Mouse (Mus musculus) left cerebral cortex, adult 2 months (tissue): ENCODE measurements around the gene Fam71e2. TPM values are rescaled to one million over a fixed set of nuclear protein-coding genes. Genes with fewer than 3 reads are reported as not detected.

Experiments
- DNase-seq, 2 experiments: peaks; one replicate each; pipeline ENCODE4 v3.0.0; 2021 to 2022; ENCODE audit warnings: low spot score in 2 of 2, mixed read lengths in 1 of 2; ENCODE audit errors: extremely low spot score in 1 of 2
- H3K27ac ChIP-seq: fragments of 200-600 bp; 2 replicates; pipeline ENCODE4 v1.8.1; 2022
- H3K4me3 ChIP-seq: fragments of 200-600 bp; 2 replicates; pipeline ENCODE4 v1.8.1; 2022
- CTCF ChIP-seq: fragments of 200-600 bp; IDR thresholded peaks from 2 replicates; pipeline ENCODE4 v1.8.1; 2022; ENCODE audit warnings: antibody characterized with exemption, mild to moderate bottlenecking, moderate library complexity
- intact Hi-C: fragments of 180-260 bp; cut with DNase I; formaldehyde crosslinking; loops from one replicate; pipeline ENCODE4 v1.15.1; 2025
- total RNA-seq, 2 experiments: library from RNA; stranded (reverse); gene quantifications; 2 replicates each; pipeline ENCODE4 v1.2.3; 2021

Gene Fam71e2
- total RNA-seq, 2 experiments from 2014 or later = not detected

GRCm38 (mm10) chr7:4792278-4793212, 21.4 kb upstream of the Fam71e2 start, which contains the start of gene Rpl28:
TSS of gene Rpl28 (plus strand) at chr7:4792874.
- intact Hi-C loops = loop anchor here (2.0 to 5.0 kb wide), 3 partner anchors 70 to 235 kb away; no protein-coding TSS in a partner anchor
- peak within 1 kb of the TSS; percentile 72 for H3K4me3 ChIP-seq
- TF ChIP-seq CTCF = no peak; the same call in 1 of the 2 replicates

DNA sequence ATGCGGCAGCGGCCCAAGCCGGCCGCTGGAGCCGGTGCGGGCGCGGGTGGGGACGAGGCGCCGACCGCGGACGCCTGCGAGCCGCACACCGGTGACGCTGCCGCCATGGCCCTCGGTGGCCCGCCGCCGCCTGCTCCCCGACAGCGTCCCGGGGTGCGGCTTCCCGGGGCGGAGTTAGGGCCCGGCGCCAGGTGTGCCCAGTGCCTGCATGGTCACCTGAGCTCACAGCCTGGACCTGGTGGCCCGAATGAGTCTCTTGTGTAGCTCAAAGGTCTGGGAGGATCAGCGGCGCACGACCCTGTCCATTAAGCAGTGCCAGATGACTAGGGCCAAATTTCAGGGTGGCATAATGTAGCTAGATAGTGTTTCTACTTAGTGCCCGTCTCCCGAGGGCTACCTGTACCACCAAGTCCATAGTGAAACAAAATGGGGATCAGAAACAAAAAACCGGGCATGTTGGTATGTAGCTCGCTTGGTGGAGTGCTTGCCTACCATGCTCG, 18.4 kb upstream of the Fam71e2 start, which contains the start of gene Tmem238:
TSS of gene Tmem238 (minus strand) at position 221 of the 500 bp plus-strand sequence.
- DNase-seq = peak in 1 of 2 experiments; percentile 42
- Histone ChIP-seq H3K27ac (peak within 1 kb of the TSS; percentile 66), H3K4me3 (peak within 1 kb of the TSS; percentile 69)
- intact Hi-C loops = no loop called here
- no peak for TF ChIP-seq CTCF

More at GRCm38 (mm10) chr7:4792278-4793212, 21.4 kb upstream of the Fam71e2 start, which contains the start of gene Rpl28:
- DNase-seq = peak; percentile 94 to 95
- peak within 1 kb of the TSS; percentile 91 for H3K27ac ChIP-seq

GRCm38 (mm10) chr7:4788499-4789435, 17.7 kb upstream of the Fam71e2 start:
- Histone ChIP-seq H3K4me3 (peak overlapping the region; percentile 69), H3K27ac (peak overlapping the region; percentile 66)
- DNase-seq = peak; percentile 55 to 68
- peak; percentile 30 for TF ChIP-seq CTCF
- intact Hi-C loops = no loop called here

DNA sequence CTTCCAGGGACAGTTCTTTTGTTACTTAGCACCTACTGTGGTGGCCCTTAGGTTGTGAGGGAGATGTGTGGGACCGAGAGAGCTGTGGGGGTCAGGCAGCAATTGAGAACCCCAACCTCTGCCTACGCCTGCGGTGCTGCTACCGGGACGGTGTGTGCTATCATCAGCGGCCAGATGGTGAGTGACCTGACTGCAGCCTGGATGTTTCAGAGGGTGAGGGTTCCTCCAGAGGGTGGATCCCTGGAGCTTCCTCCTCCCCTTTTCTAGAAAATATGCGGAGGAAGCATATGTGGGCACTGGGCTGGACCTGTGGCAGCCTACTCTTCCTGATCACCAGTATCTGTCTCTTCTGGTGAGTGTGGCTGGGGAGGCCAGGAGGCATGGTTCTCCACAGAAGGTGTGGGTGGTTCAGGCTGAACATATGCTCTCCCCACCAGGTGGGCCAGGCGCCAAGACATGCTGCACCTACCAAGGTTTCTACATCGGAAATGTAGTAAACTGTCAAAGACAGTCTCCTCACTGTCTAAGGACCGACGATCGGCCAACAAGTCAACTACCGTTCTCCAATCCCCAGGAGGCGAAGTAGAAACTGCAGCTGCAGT, 12.7 kb upstream of the Fam71e2 start:
- Histone ChIP-seq H3K4me3 (no peak overlapping the region), H3K27ac (no peak overlapping the region)
- DNase-seq = peak in 1 of 2 experiments; percentile 51
- intact Hi-C loops = no loop called here
- TF ChIP-seq CTCF = no peak

- no peak for DNase-seq
- intact Hi-C loops = no loop called here
- no peak for TF ChIP-seq CTCF
- Histone ChIP-seq H3K27ac (no peak within 1 kb of the TSS), H3K4me3 (no peak within 1 kb of the TSS)
Observed at GRCm38 (mm10) chr7:4782759-4783158, 11.7 kb upstream of the Fam71e2 start, which contains the start of the genes Il11 and Tmem190. TSS of gene Il11 (minus strand) at chr7:4782859. TSS of gene Tmem190 (plus strand) at chr7:4782937.

DNA sequence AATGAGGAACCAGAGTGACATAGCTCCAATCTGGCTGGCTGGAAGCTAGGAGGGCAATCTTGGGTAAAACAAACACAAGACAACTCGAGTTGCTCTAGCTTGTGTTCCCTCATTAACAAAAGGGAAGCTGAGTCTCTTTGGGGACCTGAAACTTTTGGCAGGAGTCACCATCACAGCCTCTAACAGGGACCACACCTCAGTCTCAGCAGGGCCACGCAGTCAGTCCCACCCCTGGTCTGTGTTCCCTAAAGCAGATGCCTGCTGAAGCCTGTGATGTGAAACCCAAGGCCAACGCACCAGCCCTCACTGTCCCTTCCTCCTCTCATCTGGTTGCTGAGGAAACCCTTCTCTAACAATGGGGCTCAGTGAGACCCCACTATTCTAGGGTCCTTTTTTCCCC, 11.0 kb upstream of the Fam71e2 start:
- intact Hi-C loops = no loop called here
- TF ChIP-seq CTCF = no peak
- Histone ChIP-seq H3K4me3 (no peak overlapping the region), H3K27ac (no peak overlapping the region)
- DNase-seq = no peak

- no peak for DNase-seq
- H3K27ac ChIP-seq = no peak overlapping the region
- no peak for TF ChIP-seq CTCF
- no peak overlapping the region for H3K4me3 ChIP-seq
- intact Hi-C loops = no loop called here
Observed at GRCm38 (mm10) chr7:4779921-4780320, 8.8 kb upstream of the Fam71e2 start.

DNA sequence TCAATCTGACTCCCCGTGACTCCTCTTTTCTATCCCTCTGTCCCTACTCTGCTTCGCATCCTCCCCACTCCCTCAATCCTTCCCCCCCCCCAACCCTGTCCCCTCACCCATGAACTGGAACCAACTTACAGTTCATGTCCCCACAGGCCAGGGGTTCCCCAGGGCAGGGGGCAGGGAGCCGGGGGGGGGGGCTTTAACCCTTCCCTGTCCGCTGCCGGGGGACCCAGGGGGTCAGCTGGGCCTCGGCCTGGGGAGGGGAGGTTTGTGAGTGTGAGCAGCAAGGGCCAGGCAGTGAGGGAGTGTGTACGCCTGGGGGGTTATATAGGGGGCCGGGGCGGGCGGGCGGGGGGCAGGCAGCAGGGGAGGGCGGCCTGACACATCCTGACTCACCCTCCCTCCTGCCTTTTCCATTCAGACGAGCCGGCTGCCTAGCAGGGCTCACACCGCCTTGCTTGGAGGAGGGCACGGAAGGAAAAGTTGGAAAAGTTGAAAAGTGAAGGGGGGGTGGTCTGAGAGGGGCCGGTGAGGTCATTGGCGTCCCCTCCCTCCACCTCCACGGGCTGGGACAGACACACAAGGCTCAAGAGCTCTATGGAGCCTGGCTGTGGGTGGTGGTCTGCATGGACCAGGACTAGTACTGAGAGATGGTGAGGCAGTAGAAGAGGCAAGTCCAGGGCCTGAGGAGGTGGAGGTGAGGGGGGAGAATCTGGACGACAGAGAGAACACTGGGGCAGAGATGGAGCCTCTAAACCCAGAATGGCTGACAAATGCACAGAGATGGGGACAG, 6.9 kb upstream of the Fam71e2 start:
- Histone ChIP-seq H3K4me3 (no peak overlapping the region), H3K27ac (no peak overlapping the region)
- DNase-seq = no peak
- intact Hi-C loops = no loop called here
- no peak for TF ChIP-seq CTCF

- Histone ChIP-seq H3K27ac (no peak overlapping the region), H3K4me3 (peak overlapping the region; percentile 31)
- no peak for DNase-seq
- TF ChIP-seq CTCF = no peak
- intact Hi-C loops = no loop called here
Observed at GRCm38 (mm10) chr7:4776861-4777830, 6.0 kb upstream of the Fam71e2 start.
